Mouse (Mus musculus) heart, postnatal 36 days (tissue): ENCODE results near the gene Limd1. TPM values are rescaled to one million over a fixed set of nuclear protein-coding genes. Genes with fewer than 3 reads are reported as not detected.

Source experiments
- DNase-seq, 2 experiments: peaks; one replicate each; pipeline ENCODE4 v3.0.0; 2021 to 2022
- intact Hi-C: fragments of 180-260 bp; cut with DNase I; formaldehyde crosslinking; loops from one replicate; pipeline ENCODE4 v1.15.1; 2025
- total RNA-seq, 2 experiments: library from RNA; stranded (reverse); gene quantifications; 2 replicates each; pipeline ENCODE4 v1.2.3; 2021

The Limd1 gene
- total RNA-seq, 2 experiments from 2014 or later: 43.2 to 43.3 TPM

DNA sequence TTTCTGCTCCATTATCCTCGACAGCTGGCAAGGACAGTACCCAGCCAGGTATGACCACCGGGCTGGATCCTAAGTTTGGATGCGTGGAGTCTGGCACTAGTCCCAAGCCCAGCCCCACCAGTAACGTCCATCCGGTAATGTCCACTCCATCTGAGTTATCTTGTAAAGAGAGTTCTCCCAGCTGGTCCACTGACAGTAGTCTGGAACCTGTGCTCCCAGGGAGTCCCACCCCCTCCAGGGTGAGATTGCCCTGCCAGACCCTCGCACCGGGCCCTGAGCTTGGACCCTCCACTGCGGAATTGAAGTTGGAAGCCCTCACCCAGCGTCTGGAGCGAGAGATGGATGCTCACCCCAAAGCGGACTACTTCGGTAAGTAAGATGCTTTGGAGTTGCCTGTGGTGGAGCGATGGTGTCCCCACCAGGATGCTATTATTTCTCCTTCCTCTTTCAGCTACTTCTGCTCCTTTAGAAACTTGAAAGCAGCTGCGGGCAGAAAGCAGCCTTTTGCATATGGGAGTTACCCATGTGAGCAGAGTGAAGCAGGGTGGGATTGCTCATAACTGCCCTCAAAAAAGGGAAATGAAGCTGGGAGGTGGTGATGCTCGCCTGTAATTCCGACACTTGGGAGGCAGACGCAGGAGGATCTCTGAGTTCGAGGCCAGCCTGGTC, 1.9 kb downstream of the Limd1 start:
- DNase-seq: no peak
- intact Hi-C loops: no loop called here

DNA sequence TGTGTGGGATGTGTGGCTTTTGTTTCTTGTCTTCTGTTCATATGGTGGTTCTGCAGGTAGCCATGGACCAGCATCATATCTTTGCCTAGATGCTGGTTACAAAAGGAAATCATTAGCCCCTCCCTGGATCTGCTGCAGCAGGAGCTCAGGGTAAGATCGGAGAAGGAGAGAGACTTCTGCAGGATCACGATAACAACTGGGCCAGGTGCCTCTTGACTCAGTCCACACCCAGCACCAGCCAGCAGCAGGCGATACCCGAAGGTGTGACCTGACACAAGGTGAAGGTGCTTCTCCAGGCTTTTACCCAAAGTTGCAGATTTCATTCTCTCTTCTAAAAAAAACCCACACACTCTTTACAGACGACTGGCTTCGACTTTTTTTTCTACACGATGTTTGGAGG, 2.6 kb downstream of the Limd1 start:
- no peak for DNase-seq

GRCm38 (mm10) chr9:123483598-123483997, 5.1 kb downstream of the Limd1 start:
- intact Hi-C loops: no loop called here
- DNase-seq: no peak

More for the DNA sequence above, 2.6 kb downstream of the Limd1 start:
- intact Hi-C loops: no loop called here

DNA sequence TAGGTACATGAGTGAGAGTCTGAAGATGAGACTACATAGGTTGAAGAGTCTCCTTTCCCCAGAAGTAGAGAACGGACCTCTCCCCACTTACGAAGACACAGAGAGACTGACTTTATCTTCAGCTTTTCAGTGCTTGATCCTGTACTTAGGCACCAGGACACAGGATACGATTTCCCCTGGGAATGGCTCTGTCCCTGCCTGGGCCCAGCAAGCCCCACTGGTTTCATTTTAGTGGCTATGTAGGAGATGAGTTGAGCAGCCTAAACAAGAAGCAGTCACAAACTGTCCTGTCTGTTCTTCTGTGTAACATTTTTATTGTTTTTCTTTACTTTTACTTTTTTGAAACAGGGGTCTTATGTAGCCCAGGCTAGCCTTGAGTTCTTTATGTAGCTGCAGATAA, 6.3 kb downstream of the Limd1 start:
- DNase-seq: no peak
- intact Hi-C loops: no loop called here

GRCm38 (mm10) chr9:123485561-123485960, 7.1 kb downstream of the Limd1 start:
- intact Hi-C loops: no loop called here
- DNase-seq: no peak

DNA sequence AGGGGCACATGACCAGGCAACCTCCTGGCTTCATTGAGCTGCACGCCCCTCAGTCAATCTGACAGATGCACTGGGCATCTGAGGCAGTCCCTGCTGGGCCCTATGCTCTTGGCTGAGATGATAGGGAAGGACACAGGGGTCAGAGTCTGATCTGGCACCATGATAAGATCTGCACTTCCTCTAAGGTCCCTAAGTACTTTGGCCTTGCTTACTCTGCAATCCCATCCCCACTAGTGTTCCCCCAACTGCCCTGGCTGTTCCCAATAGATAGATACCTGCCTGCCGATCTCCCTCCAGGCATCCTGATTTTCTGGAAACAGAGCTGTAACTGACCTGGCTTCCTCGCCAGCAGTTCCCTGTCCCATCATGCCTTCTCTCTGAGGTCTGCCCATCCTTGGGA, 8.1 kb downstream of the Limd1 start:
- intact Hi-C loops: no loop called here
- DNase-seq: no peak

DNA sequence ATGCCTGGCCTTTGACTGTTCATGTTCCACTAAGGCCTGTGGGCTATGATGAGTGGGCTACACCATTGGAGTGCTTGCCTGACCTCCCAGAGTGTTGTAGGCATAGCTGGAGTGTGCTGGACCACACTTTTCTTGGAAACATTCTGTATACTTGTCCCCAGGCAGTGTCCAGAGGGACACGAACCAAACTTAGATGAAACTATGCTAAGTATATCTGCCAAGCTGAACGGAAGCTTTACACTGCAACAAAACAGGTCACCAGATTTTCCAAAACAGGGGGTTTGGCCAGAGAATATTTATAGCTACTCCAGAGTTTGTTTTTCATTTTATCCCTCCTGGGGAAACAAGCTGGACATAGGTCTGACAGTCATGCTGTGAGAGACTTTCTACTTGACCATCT, 10.6 kb downstream of the Limd1 start:
- no peak for DNase-seq
- intact Hi-C loops: no loop called here

DNA sequence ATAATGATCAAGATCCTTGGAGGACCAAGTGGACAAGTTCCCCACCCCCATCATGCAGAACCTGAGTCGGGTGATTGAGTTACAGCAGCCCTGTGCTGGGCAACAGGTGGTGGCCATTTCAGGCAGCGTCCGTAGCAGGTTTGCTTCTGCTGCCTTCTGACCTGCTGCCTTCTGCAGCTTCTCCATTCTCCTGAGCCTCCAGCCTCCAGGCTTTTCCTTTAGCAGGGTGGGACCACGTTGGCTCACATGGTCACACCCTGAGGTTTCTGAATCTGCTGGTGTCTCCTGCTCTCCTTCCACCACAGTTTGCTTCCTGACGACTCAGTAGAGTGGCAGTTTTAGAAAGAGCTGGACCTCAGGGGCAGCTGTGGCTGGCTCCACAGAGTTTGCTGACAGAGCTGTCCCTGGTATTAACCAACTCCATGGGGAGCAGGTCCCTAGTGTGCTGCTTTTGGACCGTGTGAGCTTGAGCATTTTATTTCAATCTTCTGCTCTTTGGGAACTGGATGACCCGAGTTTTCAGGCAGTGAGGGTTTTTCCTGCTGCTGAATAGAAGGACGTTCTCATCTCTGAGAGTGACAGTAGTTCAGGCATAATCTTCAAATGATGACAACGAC, 11.3 kb downstream of the Limd1 start:
- intact Hi-C loops: no loop called here
- no peak for DNase-seq

- no peak for DNase-seq
- intact Hi-C loops: no loop called here
Measured at GRCm38 (mm10) chr9:123490930-123491329, 12.4 kb downstream of the Limd1 start.

DNA sequence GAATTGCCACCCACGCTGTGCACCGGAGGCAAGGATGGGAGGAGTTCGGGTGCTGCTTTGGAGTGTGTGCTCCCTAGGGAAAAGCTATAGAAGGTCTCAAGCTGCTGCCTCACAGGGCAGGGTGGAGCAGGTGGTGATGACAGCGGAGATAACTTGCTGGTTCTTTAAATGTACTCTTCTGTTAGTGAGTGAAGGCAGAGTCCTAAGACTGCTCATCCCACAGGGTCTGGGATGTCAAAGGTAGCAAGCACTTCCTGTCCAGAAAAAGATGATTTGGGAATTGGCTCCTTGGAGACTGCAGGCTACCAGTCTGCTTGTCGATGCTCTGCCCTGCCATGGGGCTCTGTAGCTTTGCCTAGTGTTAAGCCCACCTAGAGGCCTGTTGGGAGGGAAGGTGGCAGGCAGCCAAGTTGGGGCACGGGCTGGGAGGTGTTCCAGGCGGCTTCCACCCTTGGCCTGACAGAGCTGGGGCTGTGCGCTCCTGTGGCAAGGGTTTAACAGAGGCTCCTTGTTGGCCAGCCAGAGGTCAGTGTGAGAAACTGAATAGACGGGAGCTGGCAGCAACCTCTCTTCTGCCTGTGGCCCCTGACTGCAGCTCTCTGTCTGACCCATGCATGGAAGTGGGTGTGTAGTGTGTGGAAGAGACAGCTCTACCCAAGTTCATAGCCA, 13.5 kb downstream of the Limd1 start:
- intact Hi-C loops: no loop called here
- DNase-seq: peak in 1 of 2 experiments; percentile 64

DNA sequence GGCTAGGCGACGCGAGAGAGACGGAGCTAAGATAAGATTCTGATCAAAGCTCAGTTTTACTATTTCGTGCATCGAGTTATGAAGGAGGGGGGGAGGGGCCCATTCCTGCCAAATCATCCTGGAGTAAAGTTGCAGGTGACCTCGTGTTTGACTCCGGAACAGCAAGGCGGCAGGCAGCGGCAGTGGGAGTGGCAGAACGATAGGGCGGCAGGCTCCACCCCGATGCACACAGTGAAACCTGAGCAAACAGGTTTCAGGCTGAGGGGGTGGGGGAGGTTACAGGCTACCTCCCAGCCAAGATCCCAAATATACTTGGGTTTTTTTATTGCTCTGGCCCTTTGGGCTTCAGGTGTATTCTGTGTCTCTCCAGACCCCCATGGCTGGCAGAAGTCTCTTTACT, 18.2 kb downstream of the Limd1 start:
- DNase-seq: no peak
- intact Hi-C loops: no loop called here

- intact Hi-C loops: no loop called here
- DNase-seq: no peak
Measured at GRCm38 (mm10) chr9:123497906-123498305, 19.4 kb downstream of the Limd1 start.

DNA sequence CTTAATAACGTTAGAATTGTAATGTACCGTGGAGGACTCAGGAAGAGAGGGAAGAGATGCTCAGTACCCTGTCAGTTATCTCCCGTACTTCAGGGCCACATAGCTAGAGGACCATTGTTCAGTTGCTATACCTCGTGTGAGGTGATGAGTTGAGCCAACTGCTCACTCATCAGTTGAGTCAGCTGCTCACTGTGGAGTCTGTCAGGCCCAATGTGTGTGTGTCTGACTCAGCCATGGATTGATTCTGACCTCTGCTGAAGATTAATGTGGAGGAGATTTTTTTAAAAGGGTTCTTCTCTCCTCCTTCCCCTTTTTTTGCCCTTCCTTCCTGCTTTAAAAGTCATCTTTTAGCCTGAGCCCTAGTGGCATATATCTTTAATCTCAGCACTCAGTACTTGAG, 22.0 kb downstream of the Limd1 start:
- intact Hi-C loops: loop anchor here (5.0 kb wide), 1 partner anchor 238 kb away; the partner anchor contains the start of gene Tmem158

GRCm38 (mm10) chr9:123503171-123503834, 24.8 kb downstream of the Limd1 start:
- no peak for DNase-seq
- intact Hi-C loops: loop anchor here (5.0 kb wide), 1 partner anchor 241 kb away; the partner anchor contains the start of gene Tmem158

More for the DNA sequence above, 22.0 kb downstream of the Limd1 start:
- no peak for DNase-seq

DNA sequence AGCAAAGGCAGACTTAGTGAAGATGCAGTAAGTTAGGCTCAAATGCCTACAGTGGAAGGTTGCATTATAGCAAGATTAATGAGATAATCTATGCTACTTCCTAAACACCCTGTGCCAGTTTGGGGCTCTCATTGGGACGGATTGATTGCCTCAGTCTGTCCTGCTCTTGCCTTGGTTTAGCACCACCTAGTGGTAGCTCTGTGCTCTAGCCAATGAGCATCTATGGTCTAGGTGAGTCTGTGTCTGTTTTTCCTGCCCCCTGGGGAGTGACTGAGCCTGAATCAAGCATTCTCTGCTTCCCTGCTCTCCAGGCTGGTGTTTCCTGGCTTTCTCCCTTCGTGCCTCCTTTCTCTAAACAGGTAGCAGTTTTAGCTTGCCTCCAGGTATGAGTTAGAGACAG, 25.8 kb downstream of the Limd1 start:
- peak in 1 of 2 experiments; percentile 56 for DNase-seq
- intact Hi-C loops: loop anchor here (1.0 to 5.0 kb wide), 3 partner anchors 25 to 242 kb away; partner anchors contain the start of gene Tmem158

GRCm38 (mm10) chr9:123505598-123505997, 27.1 kb downstream of the Limd1 start:
- no peak for DNase-seq
- intact Hi-C loops: no loop called here

DNA sequence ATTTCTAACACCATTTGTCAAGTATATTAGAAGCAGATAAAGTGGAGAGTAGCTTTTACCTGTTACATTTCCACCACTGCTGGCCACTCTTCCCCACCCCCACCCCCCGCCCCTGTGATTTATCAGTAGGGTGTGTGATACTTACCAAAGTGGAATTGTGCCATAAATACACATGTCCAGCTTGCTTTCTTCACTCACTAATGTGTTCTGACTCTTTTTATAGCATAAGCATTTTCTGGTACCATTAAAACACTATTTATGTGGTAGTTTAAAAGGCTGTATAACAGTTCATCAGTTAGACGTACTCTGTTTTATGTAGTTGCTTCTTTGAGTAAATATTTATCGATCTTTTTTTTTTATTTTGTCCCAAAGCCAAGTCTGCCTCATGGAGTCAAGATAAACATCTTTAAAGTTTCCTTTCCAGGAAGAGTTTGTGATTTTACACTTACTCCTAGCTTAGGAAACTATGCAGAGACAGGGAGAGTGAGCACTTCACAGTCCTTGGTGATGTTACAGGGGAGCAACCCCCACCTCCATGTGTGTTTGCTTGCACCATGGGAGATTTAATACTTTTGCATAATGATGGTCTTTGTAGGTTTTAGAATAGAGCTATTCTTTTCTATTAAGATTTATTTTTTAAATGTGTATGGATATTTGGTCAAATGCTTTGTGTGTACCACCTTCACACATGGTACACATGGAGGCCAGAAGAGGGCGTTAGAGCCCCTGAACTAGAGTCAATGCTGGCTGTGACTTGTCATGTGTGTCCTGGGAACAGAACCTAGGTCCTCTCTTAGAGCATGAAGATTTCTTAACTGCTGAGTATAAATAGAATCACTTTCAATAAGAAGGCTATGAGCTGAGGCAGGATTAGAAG, 28.0 kb downstream of the Limd1 start:
- intact Hi-C loops: no loop called here
- no peak for DNase-seq

- no peak for DNase-seq
- intact Hi-C loops: no loop called here
Measured at GRCm38 (mm10) chr9:123507380-123507779, 28.9 kb downstream of the Limd1 start.

GRCm38 (mm10) chr9:123508986-123509385, 30.5 kb downstream of the Limd1 start:
- DNase-seq: no peak
- intact Hi-C loops: loop anchor here (2.0 kb wide), 1 partner anchor 16 kb away; no protein-coding TSS in a partner anchor
